Mouse (Mus musculus): ENCODE data around the gene Cdh26.

DNA sequence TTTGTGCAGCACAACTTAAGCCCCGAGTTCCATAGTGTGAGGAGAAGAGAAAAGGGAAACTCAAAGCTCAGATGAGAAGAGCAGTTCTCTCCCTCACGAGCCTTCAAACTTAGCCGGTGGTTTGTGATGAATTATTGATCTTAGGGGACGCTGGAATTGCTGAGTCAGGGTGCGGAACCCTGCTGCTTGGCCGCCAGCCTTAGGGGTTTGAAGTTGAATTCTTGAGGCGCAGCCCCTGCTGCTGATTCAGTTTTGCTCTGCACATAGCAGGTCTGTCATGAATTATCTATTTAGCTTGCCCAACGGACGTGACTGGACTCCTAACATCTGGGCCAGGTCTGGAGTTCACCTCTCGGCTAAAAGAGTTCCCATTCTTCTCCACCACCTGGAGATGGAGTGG is 53.1 kb downstream of the Cdh26 start:
- TF ChIP-seq CTCF (IDR thresholded peaks at IDR 0.05; ENCODE audit: control insufficient read depth, insufficient read depth, insufficient read length) (no peak), MYOD1 (IDR thresholded peaks at IDR 0.05; ENCODE audit: control insufficient read depth, insufficient read length, low read depth) (no peak), MAX (IDR thresholded peaks at IDR 0.05) (no peak), USF1 (IDR thresholded peaks at IDR 0.05; ENCODE audit: low read depth) (no peak), FOSL1 (IDR thresholded peaks at IDR 0.05; ENCODE audit: insufficient read depth, low read length, poor library complexity, severe bottlenecking) (no peak), MYOG (IDR thresholded peaks at IDR 0.05; ENCODE audit: control insufficient read depth, extremely low read depth, insufficient read length) (no peak)
